Mouse (Mus musculus) lung, adult 2 months (tissue): ENCODE results near the gene Tmem86a. TPM values are rescaled to one million over a fixed set of nuclear protein-coding genes. Genes with fewer than 3 reads are reported as not detected.

Source experiments
- DNase-seq: peaks from one replicate; pipeline ENCODE4 v3.0.0; 2022
- H3K4me1 ChIP-seq: fragments of 200-500 bp; 2 replicates; pipeline ENCODE4 v1.6.1; 2011; ENCODE audit warnings: low read length; ENCODE audit not compliant: control insufficient read depth, insufficient read depth
- H3K4me3 ChIP-seq: fragments of 200-500 bp; replicated peaks from 2 replicates; pipeline ENCODE3; 2011; ENCODE audit warnings: low read depth, mild to moderate bottlenecking, control low read depth, low read length; ENCODE audit errors: extremely low read depth
- CTCF ChIP-seq: fragments of 200-500 bp; IDR thresholded peaks from 2 replicates; pipeline ENCODE4 v1.5.1; 2011; ENCODE audit warnings: mild to moderate bottlenecking, low read length, control low read depth; ENCODE audit not compliant: insufficient read depth
- POLR2A ChIP-seq: fragments of 200-500 bp; IDR thresholded peaks from 2 replicates; pipeline ENCODE4 v1.6.1; 2011; ENCODE audit warnings: low read depth, mild to moderate bottlenecking, control low read depth, low read length, borderline replicate concordance; ENCODE audit errors: extremely low read depth
- WGBS: fragments of 180-500 bp; shearing (Covaris S2); methylation state at CpG from one replicate; pipeline ENCODE4 v1.1.7; 2018; 5-methylcytosine and 5-hydroxymethylcytosine counted together
- polyA plus RNA-seq: library from polyadenylated mRNA; depleted of rRNA; stranded (reverse); fragments of >200 nt; gene quantifications from 2 replicates; pipeline ENCODE4 v1.2.3, GENCODE M21; 2012

The Tmem86a gene
- polyA plus RNA-seq, 1 experiment, result 28.2 TPM

DNA sequence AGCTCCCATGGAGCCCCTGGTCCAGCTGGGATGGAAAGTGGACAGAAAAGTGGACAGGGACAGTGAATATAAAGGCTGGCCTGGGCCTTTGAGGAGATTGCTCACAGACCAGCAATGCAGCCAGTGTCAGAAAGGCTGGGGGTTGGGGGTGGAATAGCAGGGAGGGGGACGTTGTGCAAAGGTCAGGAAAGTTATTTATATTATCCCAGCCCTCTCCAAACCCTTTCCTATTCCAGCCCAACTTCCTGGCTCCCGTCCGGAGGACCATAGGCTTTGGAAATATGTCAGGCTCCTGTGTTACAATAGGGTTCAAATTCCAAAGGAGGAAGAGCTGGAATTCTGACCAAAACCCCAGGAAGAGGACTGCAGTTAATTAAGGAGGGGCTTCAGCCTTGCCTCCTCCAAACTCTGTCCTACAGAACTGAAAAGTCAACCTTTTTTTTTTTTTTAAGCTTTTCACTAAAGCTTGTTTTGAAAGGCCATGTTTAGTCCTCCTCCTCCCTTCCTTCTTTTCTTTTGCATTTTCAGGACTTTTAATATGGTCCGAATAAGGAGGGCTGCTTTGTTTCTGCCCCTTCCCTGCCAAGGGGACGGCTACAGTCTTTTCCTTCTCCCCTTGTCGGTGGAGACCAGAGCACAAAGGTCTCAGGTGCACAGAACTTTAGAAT, 7.4 kb upstream of the Tmem86a start:
- 23% methylated on average over 6 of the region's 6 CpGs for WGBS
- no peak overlapping the region for H3K4me3 ChIP-seq
- TF ChIP-seq POLR2A (no peak), CTCF (no peak)
- DNase-seq, result no peak
- H3K4me1 ChIP-seq, result no peaks in the 10 kb centered on the region

DNA sequence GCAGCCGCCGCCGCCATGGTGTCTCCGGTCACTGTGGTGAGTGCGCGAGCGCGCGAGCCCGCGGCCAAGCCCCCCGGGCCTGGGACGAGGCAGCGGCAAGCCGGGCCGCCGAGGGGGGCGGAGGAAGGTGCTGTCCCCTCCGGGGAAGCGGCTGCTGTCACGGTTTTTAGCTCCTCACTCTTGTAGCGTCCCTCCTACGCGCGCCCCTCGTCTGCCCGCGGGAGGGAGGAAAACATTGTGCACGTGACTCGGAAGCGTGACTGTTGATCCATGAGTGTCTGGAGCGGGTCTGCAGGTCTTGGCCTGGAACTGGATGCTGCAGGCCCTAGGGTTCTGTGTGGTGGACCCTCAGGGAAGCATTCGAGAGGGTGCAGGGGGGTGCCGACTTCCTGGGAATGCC, 365 bp downstream of the Tmem86a start:
- DNase-seq, result no peak
- Histone ChIP-seq H3K4me3 (peak overlapping the region; percentile 89), H3K4me1 (peaks cover 5% of the 10 kb centered on the region; the same call in 1 of the 2 replicates)
- TF ChIP-seq CTCF, result no peak
- no peak for TF ChIP-seq POLR2A
- 1% methylated on average over 34 of the region's 34 CpGs for WGBS

DNA sequence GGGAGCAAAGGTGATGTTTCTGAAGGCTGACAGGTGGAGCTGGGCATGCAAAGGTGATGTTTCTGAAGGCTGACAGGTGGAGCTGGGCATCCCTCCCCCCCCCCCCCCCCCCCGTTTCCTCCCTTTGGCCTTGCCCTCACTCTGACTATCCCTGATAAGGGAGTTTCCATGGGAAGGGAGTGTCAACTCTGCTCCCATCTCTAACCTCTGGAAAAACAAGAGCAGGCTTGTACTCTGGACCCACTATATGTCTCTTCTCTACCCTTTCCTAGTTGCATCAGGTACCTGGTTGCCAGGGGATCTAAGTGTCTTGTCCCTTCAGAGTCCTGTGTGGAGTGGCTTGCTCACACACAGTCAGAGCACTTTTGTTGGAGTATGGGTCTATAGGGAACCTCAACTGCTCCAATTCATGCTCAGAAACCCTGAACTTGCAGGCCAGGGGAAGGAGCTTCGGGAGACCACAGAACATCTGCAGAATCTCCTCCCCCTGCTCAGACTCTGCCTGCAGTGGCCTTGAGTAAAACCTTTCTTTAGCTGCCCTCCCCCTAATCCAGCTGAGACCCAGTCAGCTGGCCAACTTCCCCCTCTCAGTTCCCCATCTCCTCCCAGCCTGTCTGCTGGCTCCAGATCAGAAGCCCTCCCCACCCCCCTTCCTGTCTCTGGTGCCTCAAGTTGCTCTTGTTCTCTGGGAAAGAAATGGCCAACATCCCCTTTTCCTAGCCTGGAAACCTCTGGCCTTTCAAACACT, 1.2 kb downstream of the Tmem86a start:
- 16% methylated on average over 2 of the region's 2 CpGs for WGBS
- peaks cover 5% of the 10 kb centered on the region; the same call in 1 of the 2 replicates for H3K4me1 ChIP-seq
- peak; percentile 17 for DNase-seq
- peak overlapping the region; percentile 89 for H3K4me3 ChIP-seq
- TF ChIP-seq POLR2A, result no peak
- no peak for TF ChIP-seq CTCF

DNA sequence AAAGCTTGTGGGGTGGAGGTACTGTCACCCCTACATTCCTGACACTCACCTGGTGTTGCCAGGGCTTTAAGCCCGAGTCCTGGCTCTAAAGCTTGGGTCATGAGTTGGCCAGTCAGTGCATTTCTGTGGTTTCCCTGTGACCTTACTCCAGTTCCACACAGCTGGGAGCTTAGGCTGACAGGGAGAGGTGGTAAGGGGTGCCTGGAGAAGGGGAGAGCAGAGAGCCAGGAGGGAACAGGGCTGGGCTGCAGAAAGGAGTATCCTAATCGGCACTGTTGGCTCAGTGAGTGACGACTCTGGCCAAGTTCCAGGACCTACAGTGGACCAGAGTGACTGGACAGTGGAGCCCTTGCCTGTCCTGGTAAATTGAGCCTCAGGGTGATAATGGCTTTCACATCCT, 1.9 kb downstream of the Tmem86a start:
- no peak for DNase-seq
- 11% methylated on average over 3 of the region's 3 CpGs for WGBS
- peaks cover 5% of the 10 kb centered on the region; the same call in 1 of the 2 replicates for H3K4me1 ChIP-seq
- TF ChIP-seq POLR2A, result no peak
- TF ChIP-seq CTCF, result no peak
- no peak overlapping the region for H3K4me3 ChIP-seq

DNA sequence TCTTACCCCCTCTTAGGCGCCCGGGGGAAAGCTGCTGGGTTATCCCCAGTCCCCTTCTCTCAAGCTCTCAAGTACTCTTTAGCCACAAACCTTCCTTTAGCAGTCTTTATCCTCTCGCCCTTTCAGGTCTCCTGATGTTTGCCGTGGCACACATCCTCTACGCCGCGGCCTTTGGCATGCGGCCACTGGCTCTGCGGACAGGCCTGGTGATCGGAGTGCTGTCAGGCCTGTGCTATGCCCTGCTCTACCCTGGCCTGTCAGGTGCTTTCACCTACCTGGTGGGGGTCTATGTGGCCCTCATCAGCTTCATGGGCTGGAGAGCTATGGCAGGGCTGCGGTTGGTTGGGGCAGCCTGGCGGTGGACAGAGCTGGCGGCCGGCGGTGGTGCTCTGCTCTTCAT, 2.9 kb downstream of the Tmem86a start:
- Histone ChIP-seq H3K4me3 (no peak overlapping the region), H3K4me1 (peaks cover 5% of the 10 kb centered on the region; the same call in 1 of the 2 replicates)
- DNase-seq, result no peak
- TF ChIP-seq CTCF (no peak), POLR2A (no peak)
- WGBS, result 83% methylated on average over 15 of the region's 15 CpGs

DNA sequence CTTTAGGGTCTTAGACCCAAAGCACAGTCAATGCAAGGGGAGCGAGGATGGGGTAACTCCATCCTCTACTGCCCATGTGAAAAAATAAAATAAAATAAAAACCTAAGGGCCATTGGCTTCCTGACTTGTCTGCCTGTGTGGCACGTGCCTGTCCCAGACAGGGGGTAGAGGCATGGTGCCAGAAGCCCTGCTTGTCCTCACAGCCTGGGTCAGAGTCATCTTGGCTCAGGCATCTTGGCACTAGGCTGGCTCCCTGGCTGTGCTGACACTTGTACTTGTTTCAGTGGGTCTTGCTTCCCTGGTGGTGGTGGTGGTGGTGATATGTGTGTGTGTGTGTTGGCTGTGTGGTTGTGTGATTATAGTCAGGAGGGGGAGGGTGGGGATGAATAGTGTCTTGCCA, 4.3 kb downstream of the Tmem86a start:
- 67% methylated on average over 2 of the region's 2 CpGs for WGBS
- TF ChIP-seq POLR2A (no peak), CTCF (no peak)
- peaks cover 5% of the 10 kb centered on the region; the same call in 1 of the 2 replicates for H3K4me1 ChIP-seq
- DNase-seq, result no peak
- no peak overlapping the region for H3K4me3 ChIP-seq

DNA sequence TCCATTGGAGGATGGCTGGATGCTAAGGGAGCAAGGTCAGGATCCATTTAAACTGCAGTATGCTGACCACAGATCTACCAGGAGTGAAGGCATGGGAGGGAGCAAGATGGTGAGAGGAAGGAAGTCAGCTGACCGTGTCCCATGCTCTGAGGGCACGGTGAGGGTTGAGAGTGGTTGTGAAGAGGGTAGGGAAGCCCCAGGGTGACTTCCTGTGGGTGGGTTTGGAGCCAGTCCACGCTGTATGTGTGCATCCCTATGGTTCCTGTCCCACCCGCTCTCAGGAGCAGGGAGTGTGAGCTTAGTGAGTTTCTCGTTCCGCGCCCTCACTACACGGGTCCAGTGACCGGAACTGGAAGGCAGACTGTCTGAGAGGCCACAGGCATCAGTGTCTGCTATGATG, 5.3 kb downstream of the Tmem86a start:
- H3K4me1 ChIP-seq, result peaks cover 5% of the 10 kb centered on the region; the same call in 1 of the 2 replicates
- TF ChIP-seq CTCF (no peak), POLR2A (no peak)
- no peak for DNase-seq
- no peak overlapping the region for H3K4me3 ChIP-seq
- WGBS, result 48% methylated on average over 9 of the region's 9 CpGs

DNA sequence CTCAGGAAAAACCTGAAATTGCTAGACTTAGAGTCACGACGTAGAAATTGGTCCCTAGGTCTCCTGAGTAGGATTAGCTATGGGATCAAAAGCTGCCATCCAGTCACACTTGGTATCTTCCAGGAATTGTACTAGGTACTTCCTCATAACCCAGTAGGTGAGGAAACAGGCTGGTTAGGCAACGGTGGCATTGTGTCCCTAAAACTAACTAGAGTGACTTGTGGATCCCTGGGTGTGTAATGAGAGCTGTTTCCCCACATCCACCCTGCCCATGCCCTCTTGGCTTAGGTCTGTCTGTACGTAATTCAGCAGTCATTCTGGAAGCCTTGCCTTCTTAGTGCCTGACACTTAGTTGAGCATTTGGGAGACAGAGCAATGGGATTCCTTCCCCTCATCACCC, 5.9 kb downstream of the Tmem86a start:
- TF ChIP-seq POLR2A (no peak), CTCF (no peak)
- WGBS, result 68% methylated on average over 4 of the region's 4 CpGs
- no peak overlapping the region for H3K4me3 ChIP-seq
- DNase-seq, result no peak
- H3K4me1 ChIP-seq, result peaks cover 2% of the 10 kb centered on the region; the same call in 1 of the 2 replicates

DNA sequence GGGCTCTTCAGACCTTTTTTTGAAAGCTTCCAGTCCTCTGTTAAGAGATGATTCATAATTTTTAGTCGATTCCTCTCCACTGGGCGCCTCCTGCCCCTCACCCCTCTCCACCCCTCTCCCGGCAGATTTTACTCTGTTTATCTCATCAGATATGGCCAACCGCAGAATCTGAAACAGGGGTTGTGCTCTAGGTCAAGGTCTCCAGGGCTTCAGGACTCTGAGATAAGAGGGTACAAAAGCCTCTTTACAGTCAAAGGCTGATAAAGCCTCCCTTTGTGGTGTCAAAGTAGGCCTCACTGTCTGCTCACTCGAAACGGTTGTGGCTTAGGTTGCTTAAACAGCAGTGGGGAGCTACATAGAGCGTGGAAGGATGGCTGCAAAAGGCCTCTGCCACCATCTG, 8.9 kb downstream of the Tmem86a start:
- 61% methylated on average over 7 of the region's 7 CpGs for WGBS
- no peaks in the 10 kb centered on the region for H3K4me1 ChIP-seq
- no peak overlapping the region for H3K4me3 ChIP-seq
- no peak for TF ChIP-seq CTCF
- no peak for TF ChIP-seq POLR2A
- DNase-seq, result no peak

DNA sequence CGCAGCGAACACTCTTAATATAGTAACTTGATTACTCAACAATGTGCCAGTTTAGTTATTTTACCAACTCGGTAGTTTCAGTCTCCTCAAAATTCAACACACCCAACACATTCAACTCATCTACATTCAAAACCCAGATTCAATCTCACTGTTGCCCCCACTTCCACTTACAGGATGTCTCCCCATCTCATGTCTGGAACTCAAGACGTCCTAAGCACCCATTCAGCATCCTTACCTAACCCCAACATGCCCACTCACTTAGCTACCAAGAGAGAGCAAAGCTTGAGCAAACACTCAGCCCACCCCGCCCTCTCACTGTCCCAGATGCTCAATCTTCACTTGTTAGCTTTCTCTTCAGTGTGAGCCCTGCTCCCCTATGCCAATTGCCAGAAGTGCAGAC, 11.2 kb downstream of the Tmem86a start:
- DNase-seq, result no peak
- WGBS, result 76% methylated on average over 5 of the region's 5 CpGs
- no peak for TF ChIP-seq CTCF
- TF ChIP-seq POLR2A, result no peak
- H3K4me1 ChIP-seq, result no peaks in the 10 kb centered on the region
- H3K4me3 ChIP-seq, result no peak overlapping the region
